Mouse (Mus musculus): ENCODE measurements around the gene Stk17b.

DNA sequence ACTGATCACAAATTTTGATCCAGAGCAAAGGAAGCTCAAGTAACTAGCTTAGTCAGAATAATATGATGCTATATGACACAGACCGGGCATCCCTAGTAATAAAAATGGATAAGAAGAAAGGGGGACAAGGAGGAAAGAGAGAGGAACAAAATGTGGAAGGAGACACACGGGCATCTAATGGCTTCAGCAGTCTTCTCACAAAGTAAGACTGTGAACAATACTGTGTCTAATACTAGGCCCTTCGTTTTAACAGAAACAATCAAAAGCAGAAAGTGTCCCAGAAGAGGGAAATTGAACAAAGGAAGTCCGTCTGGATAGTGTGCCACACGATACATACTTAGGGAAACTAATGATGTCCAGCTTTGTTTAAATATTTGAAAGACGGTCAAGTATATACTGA is 10.0 kb downstream of the Stk17b start:
- TF ChIP-seq CTCF (IDR thresholded peaks at IDR 0.05; ENCODE audit: low read depth, low read length) (no peak), GATA1 (IDR thresholded peaks at IDR 0.05; ENCODE audit: borderline replicate concordance, low read length) (no peak)
